Mouse (Mus musculus) E14TG2a.4 (cell line): ENCODE measurements at regions not wholly inside any gene's neighbourhood (a gene's known extent, or its start where the extent isn't known, plus 50 kb on each side); places are given as distances from the start of the nearest gene placed in this dataset.

ENCODE experiments used
- CTCF ChIP-seq: conservative IDR thresholded peaks from 2 replicates; pipeline ENCODE4 v1.5.1; 2014; ENCODE audit warnings: low read length
- NANOG ChIP-seq: IDR thresholded peaks from 2 replicates; pipeline ENCODE4 v1.6.1; 2014; ENCODE audit warnings: borderline replicate concordance, low read length, mixed read lengths

- TF ChIP-seq CTCF (no peak), NANOG (no peak)
Observed at GRCm38 (mm10) chr9:116366193-116366592, 191.0 kb upstream of the Tgfbr2 start.
